Mouse (Mus musculus) embryonic facial prominence, embryonic 12.5 days (tissue): ENCODE results near the gene Trim25. TPM values are rescaled to one million over a fixed set of nuclear protein-coding genes. Genes with fewer than 3 reads are reported as not detected.

Experiments used
- ATAC-seq: fragments of 200-750 bp; cut with Nextera tagmentation; 2 replicates; pipeline ENCODE4 v1.8.0; 2017; ENCODE audit not compliant: insufficient number of reproducible peaks, insufficient read depth, low FRiP score, low TSS enrichment
- H3K27ac ChIP-seq: fragments of 300-500 bp; sonication (generic); 2 replicates; pipeline ENCODE4 v1.5.1; 2016; ENCODE audit warnings: mild to moderate bottlenecking
- H3K27me3 ChIP-seq: fragments of 300-500 bp; sonication (generic); 2 replicates; pipeline ENCODE4 v1.6.1; 2016; ENCODE audit warnings: mild to moderate bottlenecking, moderate library complexity
- H3K36me3 ChIP-seq: fragments of 300-500 bp; sonication (generic); 2 replicates; pipeline ENCODE4 v1.6.1; 2016; ENCODE audit warnings: mild to moderate bottlenecking
- H3K4me1 ChIP-seq: fragments of 300-500 bp; sonication (generic); 2 replicates; pipeline ENCODE4 v1.6.1; 2016
- H3K4me2 ChIP-seq: fragments of 300-500 bp; sonication (generic); replicated peaks from 2 replicates; pipeline ENCODE4 v1.6.1; 2016; ENCODE audit warnings: mild to moderate bottlenecking, moderate library complexity
- H3K4me3 ChIP-seq: fragments of 300-500 bp; sonication (generic); 2 replicates; pipeline ENCODE4 v1.5.1; 2016; ENCODE audit warnings: mild to moderate bottlenecking
- H3K9ac ChIP-seq: fragments of 300-500 bp; sonication (generic); 2 replicates; pipeline ENCODE4 v1.6.1; 2016; ENCODE audit warnings: mild to moderate bottlenecking, moderate library complexity
- H3K9me3 ChIP-seq: fragments of 300-500 bp; sonication (generic); 2 replicates; pipeline ENCODE4 v1.6.1; 2016; ENCODE audit warnings: mild to moderate bottlenecking, moderate library complexity
- whole genome bisulfite sequencing: fragments of 180-500 bp; shearing (Covaris S2); methylation state at CpG from one replicate; pipeline ENCODE4 v1.1.7; 2016; 5-methylcytosine and 5-hydroxymethylcytosine counted together
- polyA plus RNA-seq: library from polyadenylated mRNA; unstranded; fragments of >200 nt; fragmentation: Nextera tagmentation; extraction: Ambion mirVana; gene quantifications from 2 replicates; pipeline ENCODE4 v1.2.1, GENCODE M21; 2016

Gene Trim25
- polyA plus RNA-seq, 1 experiment from 2014 or later = 4.7 TPM

- no peak for ATAC-seq
These were observed 28.9 kb upstream of the Trim25 start, which contains the start of gene Coil for GRCm38 (mm10) chr11:88970202-88970732. TSS of gene Coil (plus strand) at chr11:88970252.

DNA sequence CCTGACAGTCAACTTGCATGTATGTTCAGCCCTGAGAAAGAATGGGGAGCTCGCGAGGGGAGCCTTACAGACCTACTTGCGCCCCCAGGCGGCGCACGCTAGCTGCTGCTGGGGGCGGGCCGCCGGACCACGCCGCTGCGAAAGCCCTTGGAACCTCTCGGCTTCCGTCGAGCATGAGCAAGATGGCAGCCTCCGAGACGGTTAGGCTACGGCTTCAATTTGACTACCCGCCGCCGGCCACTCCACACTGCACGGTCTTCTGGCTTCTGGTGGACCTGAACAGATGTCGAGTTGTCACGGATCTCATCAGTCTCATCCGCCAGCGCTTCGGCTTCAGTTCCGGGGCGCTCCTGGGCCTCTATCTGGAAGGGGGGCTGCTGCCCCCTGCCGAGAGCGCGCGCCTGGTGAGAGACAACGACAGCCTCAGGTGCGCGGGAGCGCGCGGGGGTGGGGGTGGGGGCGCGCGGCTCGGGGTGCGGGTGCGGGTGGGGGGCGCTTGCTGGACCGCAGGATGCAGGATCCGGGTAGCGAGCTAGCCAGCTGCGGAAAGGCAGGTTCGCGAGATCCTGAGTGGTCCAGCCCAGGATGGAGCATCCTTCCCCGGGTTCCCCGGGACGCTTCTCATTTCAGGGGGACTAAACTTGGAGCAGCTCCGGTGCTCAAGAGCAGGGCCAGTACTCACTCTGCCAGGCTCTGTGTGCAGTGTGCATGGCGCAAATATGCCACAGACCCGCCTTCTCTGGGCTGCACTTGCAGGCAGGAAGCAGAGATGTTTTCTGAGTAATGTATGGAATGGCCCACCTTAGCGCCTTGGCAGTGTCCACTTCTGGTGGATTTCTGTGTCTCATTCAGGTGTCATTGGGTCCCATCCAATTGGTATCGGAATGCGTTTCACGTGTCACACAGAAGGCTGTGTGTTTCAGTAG lies 25.1 kb upstream of the Trim25 start:
- peak; percentile 64 for ATAC-seq
- peaks cover 7% of the 10 kb centered on the region; the same call in 1 of the 2 replicates for H3K4me1 ChIP-seq
- H3K27me3 ChIP-seq = no peaks in the 10 kb centered on the region
- no peaks in the 10 kb centered on the region for H3K36me3 ChIP-seq
- peak overlapping the region; percentile 88 for H3K27ac ChIP-seq
- H3K9me3 ChIP-seq = no peaks in the 10 kb centered on the region
- peak overlapping the region; percentile 71 for H3K4me2 ChIP-seq
- H3K9ac ChIP-seq = peak overlapping the region; percentile 74
- WGBS = 2% methylated on average over 62 of the region's 62 CpGs
- H3K4me3 ChIP-seq = peak overlapping the region; percentile 66

More at GRCm38 (mm10) chr11:88970202-88970732, 28.9 kb upstream of the Trim25 start, which contains the start of gene Coil:
- Histone ChIP-seq H3K4me2 (no peak within 1 kb of the TSS), H3K27ac (no peak within 1 kb of the TSS), H3K36me3 (no peaks in the 10 kb centered on the region), H3K9ac (no peak within 1 kb of the TSS), H3K4me1 (peaks cover 7% of the 10 kb centered on the region; the same call in 1 of the 2 replicates), H3K9me3 (no peaks in the 10 kb centered on the region), H3K4me3 (no peak within 1 kb of the TSS), H3K27me3 (no peaks in the 10 kb centered on the region)
- WGBS = 33% methylated on average over 2 of the region's 2 CpGs

DNA sequence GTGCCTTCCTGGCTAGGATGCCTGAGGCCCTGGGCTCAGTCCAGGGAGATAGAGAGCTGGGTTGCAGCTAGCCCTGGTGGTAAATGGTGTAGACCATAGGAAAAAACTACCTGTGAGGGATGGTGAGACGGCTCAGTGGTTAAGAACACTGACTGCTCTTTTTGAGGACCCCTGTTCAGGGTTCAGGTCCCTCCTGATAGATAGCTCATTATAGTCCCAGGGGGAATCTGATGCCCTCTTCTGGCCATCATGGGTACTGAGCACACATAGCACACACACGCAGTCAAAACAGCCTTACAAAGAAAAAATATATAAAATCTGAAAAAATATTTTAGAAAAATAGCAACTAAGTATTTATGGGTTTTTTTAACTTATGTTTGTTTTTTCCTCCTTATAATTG lies 22.9 kb upstream of the Trim25 start:
- Histone ChIP-seq H3K4me2 (no peak overlapping the region), H3K4me1 (peaks cover 7% of the 10 kb centered on the region; the same call in 1 of the 2 replicates), H3K9ac (no peak overlapping the region), H3K4me3 (no peak overlapping the region), H3K9me3 (no peaks in the 10 kb centered on the region), H3K27ac (no peak overlapping the region), H3K27me3 (no peaks in the 10 kb centered on the region), H3K36me3 (peaks cover 3% of the 10 kb centered on the region; the same call in 1 of the 2 replicates)
- no peak for ATAC-seq
- 97% methylated on average over 2 of the region's 2 CpGs for WGBS

DNA sequence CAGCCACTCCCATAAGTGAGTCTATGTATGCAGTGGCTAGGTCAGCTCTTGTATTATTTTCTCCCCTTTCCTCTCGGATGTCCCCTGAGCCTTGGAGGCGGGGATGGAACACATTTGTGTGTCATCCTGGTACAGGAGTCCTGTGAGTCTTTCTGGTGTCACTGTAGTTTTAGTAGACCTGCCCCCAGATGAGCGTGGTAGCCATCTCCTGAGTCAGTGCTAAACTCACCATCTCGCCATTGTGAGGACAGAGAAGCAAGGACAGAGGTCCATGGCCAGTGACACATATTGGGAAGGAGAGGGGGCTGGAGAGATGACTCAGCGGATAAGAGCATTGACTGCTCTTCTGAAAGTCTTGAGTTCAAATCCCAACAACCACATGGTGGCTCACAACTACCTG lies 22.0 kb upstream of the Trim25 start:
- Histone ChIP-seq H3K9ac (no peak overlapping the region), H3K36me3 (peaks cover 7% of the 10 kb centered on the region), H3K27me3 (no peaks in the 10 kb centered on the region), H3K4me1 (peaks cover 7% of the 10 kb centered on the region; the same call in 1 of the 2 replicates), H3K4me3 (no peak overlapping the region), H3K9me3 (no peaks in the 10 kb centered on the region), H3K4me2 (no peak overlapping the region), H3K27ac (no peak overlapping the region)
- ATAC-seq = no peak
- 96% methylated on average over 5 of the region's 5 CpGs for WGBS

- no peak for ATAC-seq
- Histone ChIP-seq H3K27me3 (no peaks in the 10 kb centered on the region), H3K9me3 (no peaks in the 10 kb centered on the region), H3K4me2 (no peak overlapping the region), H3K27ac (no peak overlapping the region), H3K4me1 (no peaks in the 10 kb centered on the region), H3K4me3 (no peak overlapping the region), H3K9ac (no peak overlapping the region), H3K36me3 (peaks cover 36% of the 10 kb centered on the region)
- WGBS = 89% methylated on average over 8 of the region's 8 CpGs
These were observed 17.8 kb upstream of the Trim25 start for GRCm38 (mm10) chr11:88981337-88981736.

DNA sequence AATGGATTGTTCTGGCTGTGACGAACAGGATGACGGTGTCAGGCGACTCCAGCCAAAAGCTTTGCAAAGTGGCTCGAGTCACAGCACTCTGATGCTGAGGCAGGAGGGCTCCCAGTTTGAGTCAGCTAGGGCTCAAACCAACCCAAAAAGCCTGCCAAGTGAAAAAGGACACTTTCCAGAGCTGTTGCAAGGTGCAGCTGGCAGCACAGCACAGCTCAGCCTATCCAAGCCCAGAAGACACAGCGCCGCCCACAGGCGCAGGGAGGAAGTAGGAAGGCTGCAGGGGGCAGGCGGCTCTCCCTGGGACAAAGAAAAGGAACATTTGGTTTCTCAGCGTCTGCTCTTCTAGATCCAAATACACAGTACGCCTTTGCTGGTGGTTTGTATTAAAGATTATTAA lies 12.6 kb upstream of the Trim25 start:
- 81% methylated on average over 10 of the region's 10 CpGs for WGBS
- H3K4me1 ChIP-seq = no peaks in the 10 kb centered on the region
- H3K27me3 ChIP-seq = no peaks in the 10 kb centered on the region
- ATAC-seq = no peak
- no peak overlapping the region for H3K4me3 ChIP-seq
- H3K9ac ChIP-seq = no peak overlapping the region
- no peak overlapping the region for H3K4me2 ChIP-seq
- H3K36me3 ChIP-seq = peaks cover 56% of the 10 kb centered on the region
- H3K9me3 ChIP-seq = no peaks in the 10 kb centered on the region
- no peak overlapping the region for H3K27ac ChIP-seq

GRCm38 (mm10) chr11:88988956-88989355 lies 10.2 kb upstream of the Trim25 start:
- H3K36me3 ChIP-seq = peaks cover 43% of the 10 kb centered on the region
- no peak overlapping the region for H3K9ac ChIP-seq

DNA sequence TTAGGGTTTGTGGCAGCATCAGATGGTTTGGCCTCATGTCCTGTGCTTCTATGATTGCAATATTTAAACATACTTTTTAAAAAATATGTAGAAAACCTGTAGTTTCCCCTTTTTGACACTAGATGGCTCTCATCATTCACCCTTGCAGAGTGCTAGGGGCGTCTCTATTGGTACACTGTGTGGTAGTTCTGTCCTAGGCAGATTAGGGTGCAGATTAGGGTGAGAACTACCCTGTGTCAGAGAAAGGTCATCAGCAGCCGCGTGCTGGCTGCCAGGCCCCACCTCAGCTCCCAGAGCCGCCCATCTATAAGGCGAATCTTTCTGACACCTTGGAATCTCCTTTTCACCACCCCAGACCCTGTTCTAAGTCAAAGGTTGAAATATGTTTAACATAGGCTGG lies 9.6 kb upstream of the Trim25 start:
- Histone ChIP-seq H3K27me3 (no peaks in the 10 kb centered on the region), H3K4me2 (no peak overlapping the region), H3K9ac (no peak overlapping the region), H3K36me3 (peaks cover 38% of the 10 kb centered on the region), H3K4me3 (no peak overlapping the region), H3K4me1 (no peaks in the 10 kb centered on the region), H3K9me3 (no peaks in the 10 kb centered on the region), H3K27ac (no peak overlapping the region)
- no peak for ATAC-seq
- WGBS = 71% methylated on average over 5 of the region's 5 CpGs

More at GRCm38 (mm10) chr11:88988956-88989355, 10.2 kb upstream of the Trim25 start:
- Histone ChIP-seq H3K27me3 (no peaks in the 10 kb centered on the region), H3K9me3 (no peaks in the 10 kb centered on the region), H3K4me3 (no peak overlapping the region), H3K27ac (no peak overlapping the region), H3K4me2 (no peak overlapping the region), H3K4me1 (no peaks in the 10 kb centered on the region)
- no peak for ATAC-seq
- 77% methylated on average over 5 of the region's 5 CpGs for WGBS

DNA sequence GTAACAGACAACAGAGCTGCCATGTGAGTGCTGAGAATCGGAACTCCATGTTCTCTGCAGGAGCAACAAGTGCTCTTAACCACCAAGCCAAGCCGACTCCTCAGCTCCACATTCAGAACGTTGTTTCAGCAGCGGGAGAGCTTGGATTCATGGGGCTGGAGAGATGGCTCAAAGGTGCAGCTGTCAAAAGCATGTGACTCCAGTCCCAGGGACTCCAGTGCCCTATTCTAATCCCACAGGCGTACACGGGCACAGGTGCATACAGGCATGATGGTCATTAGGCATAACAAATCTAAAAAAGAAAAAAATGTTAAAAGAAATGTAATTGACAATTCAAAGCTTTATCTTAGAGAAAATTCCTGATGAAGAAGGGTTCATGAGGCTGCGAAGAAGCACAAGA lies 6.0 kb upstream of the Trim25 start:
- Histone ChIP-seq H3K4me2 (no peak overlapping the region), H3K9me3 (no peaks in the 10 kb centered on the region), H3K4me3 (no peak overlapping the region), H3K36me3 (peaks cover 12% of the 10 kb centered on the region), H3K27me3 (no peaks in the 10 kb centered on the region), H3K27ac (no peak overlapping the region), H3K9ac (no peak overlapping the region), H3K4me1 (no peaks in the 10 kb centered on the region)
- ATAC-seq = no peak
- 60% methylated on average over 7 of the region's 7 CpGs for WGBS

- H3K27ac ChIP-seq = no peak overlapping the region
- peaks cover 4% of the 10 kb centered on the region for H3K27me3 ChIP-seq
- no peaks in the 10 kb centered on the region for H3K4me1 ChIP-seq
- H3K4me3 ChIP-seq = no peak overlapping the region
- H3K4me2 ChIP-seq = no peak overlapping the region
- no peak for ATAC-seq
- peaks cover 8% of the 10 kb centered on the region for H3K36me3 ChIP-seq
- no peak overlapping the region for H3K9ac ChIP-seq
- no peaks in the 10 kb centered on the region for H3K9me3 ChIP-seq
- WGBS = 19% methylated on average over 5 of the region's 5 CpGs
These were observed 5.6 kb upstream of the Trim25 start for GRCm38 (mm10) chr11:88993625-88994024.

DNA sequence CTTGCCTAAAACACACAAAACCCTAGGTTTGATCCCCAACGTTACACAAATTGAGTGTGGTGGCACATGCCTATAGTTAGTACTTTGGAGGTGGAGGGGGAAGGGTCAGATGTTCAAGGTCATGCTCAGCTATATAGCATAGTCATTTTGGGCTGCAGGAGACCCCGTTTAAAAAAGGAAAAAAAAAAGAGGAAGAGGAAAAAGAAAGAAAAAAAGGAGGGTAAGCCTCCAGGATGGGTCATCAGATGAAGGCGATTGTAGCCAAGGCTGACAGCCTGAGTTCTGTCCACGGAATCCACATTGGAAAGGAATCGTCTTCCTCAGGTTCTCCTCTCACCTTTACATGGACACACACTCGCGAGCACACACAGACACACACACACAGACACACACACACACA lies 4.7 kb upstream of the Trim25 start:
- Histone ChIP-seq H3K4me2 (no peak overlapping the region), H3K9me3 (no peaks in the 10 kb centered on the region), H3K4me3 (no peak overlapping the region), H3K9ac (no peak overlapping the region), H3K4me1 (0 out of 2 replicates have a peak, but pooled peaks cover 4% of the 10 kb centered on the region), H3K27me3 (peaks cover 12% of the 10 kb centered on the region), H3K36me3 (peaks cover 8% of the 10 kb centered on the region), H3K27ac (no peak overlapping the region)
- ATAC-seq = no peak
- WGBS = 89% methylated on average over 7 of the region's 7 CpGs

- peaks cover 23% of the 10 kb centered on the region for H3K27me3 ChIP-seq
- no peak overlapping the region for H3K27ac ChIP-seq
- WGBS = 88% methylated on average over 2 of the region's 2 CpGs
- H3K4me1 ChIP-seq = 0 out of 2 replicates have a peak, but pooled peaks cover 5% of the 10 kb centered on the region
- peaks cover 5% of the 10 kb centered on the region for H3K36me3 ChIP-seq
- H3K4me2 ChIP-seq = no peak overlapping the region
- H3K9me3 ChIP-seq = no peaks in the 10 kb centered on the region
- H3K4me3 ChIP-seq = no peak overlapping the region
- no peak overlapping the region for H3K9ac ChIP-seq
- ATAC-seq = no peak
These were observed 3.6 kb upstream of the Trim25 start for GRCm38 (mm10) chr11:88995616-88996015.
